Mouse (Mus musculus): ENCODE measurements around the gene Nfatc2.

Gene Nfatc2

DNA sequence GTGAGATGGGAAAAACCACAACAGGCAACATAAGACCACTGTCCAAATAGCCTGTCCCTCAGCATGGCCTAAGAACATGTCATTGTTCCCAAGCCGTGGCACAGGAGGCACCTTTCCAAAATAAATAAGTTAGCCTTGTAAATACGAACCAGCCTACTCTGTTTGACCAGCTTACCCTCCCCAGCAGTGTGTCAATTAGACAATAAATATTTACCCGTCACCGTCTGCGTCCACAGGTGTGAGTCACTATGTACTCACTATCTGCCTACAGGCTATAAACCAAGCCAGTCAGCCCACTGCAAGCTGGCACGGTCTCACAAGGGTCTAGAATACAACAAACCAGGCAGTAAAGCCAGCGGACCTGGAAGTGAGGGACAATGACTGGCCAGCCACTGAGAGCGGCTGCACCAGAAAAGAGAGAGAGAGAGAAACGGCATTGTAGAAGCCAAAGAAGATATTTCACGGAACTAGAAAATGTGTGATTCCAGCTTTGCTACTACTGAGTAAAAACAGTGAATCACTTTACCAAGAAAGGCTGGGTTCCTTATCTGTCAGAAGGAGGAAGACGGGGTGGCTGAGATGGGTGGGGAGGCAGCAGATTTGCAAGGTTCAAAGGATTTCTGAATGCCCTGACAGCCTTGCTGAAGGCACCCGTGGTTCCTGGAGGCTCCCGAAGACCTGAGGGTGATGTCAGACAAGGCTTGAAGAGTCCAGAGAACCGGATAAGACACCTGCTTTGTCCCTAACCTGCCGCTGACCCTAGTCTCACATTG lies 69.2 kb downstream of the Nfatc2 start:
- DNase-seq (ENCODE audit: low spot score), result no peak

DNA sequence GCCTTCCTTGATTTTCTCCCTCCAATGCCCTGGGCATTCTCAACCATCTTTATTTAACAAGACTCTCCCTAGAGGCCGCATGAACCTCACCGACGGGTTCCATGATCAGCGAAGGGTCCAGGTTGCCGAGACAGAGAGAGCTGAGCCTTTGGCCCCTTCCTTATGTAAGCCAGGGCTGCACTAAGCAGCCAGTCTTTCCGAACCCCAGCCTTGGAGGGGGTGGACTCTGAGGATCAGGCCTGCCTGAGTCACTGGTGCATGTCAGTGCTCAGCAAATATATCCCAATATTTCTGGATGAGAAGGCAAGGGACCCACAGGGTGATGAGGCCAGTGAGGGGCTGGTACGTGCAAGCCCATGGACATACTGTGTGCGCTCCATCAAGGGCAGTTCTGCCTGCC lies 72.9 kb downstream of the Nfatc2 start:
- no peak for DNase-seq (ENCODE audit: low spot score)

DNA sequence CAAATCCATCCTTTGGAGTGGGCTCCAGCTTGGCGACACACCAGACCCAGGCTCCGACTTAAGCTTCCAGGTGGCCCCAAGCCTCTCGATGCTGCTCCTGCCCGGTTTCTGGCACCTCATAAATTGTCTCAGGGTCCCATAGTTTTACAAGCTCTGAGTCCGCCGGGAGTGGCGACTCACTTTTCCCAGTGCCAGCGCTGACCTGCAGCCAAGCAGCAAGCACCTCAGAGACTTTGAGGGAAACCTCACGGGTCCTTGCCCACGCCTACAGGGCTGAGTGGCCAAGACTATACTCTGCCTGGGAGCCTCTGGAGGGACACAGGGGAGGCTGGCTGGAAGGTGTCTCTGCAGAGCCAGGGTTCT lies 74.0 kb downstream of the Nfatc2 start:
- no peak for DNase-seq (ENCODE audit: low spot score)

DNA sequence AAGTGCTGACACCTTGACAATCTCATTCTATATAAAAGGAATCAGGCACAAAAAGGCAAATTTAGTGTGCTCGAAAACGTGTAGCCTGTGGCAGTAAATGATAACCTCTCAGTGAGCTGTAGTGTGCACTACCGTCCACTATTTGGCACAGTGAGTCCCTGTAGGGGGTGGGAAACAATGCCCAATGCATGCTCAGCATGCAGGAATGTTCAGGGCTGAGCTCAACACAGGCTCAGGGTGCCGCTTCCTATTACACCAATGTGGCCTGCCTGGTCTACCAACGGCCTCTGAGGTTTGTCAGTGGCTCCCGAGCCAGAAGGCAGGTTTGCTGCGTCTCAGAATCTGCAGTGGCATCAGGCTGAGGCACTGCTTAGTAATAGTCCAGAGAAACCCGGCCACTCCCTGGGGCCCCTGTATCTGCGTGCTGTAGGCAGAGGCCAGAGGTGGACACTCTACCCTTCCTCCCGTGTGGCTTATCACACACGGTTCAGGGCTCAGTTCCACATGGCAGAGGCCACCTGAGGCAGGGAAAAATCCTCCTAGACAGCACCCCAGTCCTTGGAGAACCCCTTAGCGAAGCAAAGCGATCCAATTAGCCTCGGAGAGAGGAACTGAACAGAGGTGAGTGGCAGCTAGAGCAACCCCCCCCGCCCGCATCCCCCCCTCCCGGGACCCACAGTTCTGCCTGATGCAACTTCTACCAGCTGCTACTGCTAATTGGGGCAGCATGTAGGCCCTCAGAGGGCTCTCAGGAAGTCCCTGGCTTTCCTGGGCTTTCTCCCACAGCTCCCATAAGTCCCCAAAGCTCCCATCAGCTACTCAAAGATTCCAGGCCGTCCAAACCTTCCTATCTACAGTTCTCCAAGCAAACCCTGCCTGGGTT lies 74.7 kb downstream of the Nfatc2 start:
- no peak for DNase-seq (ENCODE audit: low spot score)

DNA sequence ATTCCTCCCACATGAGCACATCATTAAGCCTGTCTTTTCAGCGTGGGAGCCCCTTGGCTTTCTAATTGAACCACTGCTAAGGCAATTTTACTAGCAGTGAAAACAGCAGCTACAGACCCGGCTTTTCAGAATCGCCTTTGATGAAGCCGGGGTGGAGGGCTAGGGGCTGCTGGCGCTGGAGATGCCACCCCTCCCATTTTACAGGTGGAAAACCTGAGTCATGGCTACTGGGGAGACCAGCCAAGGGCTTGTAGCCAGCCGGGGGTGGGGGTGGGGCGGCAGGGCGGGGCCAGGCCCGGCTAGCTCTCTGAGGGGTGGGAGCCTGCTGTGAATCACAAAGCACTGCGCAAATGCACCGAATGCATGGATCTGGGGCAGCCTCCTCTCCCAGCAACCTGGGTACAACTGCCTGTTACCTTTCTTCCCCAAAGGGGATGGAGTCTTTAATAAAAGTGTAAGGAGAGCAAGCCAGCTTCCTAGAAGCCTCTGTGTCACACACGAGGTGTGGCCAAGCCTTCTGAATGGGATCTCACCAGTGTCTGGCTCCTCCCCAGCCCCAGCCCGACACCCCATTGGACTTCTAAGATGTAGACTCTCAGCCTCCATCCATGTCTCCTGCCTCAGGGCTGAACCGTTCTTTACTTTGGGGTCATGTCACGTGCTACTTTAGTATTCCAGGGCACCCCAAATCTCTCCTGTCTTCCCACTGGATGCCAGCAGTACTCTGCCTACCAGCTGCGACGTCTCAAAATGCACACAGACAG lies 75.9 kb downstream of the Nfatc2 start:
- peak; percentile 59 for DNase-seq (ENCODE audit: low spot score)

DNA sequence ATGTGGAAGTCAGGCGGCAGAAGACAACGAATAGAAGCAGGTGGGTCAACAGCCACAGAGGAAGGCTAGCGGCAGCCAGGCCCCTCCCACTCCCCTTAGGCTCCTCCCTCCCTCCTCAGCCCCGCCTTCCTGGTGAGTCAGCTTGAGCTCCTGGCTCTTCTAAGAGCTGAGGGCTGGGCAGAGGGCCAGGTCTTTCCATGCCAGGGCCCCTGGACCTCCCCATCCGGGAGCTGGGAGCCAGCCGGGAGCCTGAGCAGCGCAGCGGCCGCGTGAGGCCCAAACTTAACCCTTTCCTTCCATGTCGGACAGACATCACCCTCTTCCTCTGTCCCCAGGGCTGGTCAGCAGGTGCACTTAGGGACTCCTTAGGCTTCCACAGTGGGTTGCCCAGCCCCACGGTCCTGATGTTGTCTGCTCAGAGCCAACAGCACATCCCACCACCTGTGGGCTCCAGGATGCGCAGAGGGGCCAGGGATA lies 76.5 kb downstream of the Nfatc2 start:
- peak; percentile 98 for DNase-seq (ENCODE audit: low spot score)

DNA sequence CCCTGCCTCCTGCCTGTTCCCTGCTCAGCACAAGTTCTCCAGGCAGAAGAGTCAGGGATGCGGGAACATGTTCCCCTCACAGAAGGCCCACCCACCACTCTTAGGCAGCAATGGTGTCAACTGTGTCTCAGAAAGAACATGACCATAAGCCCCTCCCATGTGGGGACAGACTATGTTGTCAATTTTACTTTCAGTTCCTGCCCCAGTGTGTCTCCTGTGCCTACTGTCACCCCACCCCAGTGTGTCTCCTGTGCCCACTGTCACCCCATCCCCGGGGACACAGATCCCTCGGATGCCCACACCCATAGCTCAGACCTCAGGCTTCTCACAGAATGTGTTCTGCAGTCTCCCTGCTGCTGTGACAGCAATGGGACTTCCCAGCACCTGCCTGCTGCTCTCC lies 79.2 kb downstream of the Nfatc2 start:
- no peak for DNase-seq (ENCODE audit: low spot score)

DNA sequence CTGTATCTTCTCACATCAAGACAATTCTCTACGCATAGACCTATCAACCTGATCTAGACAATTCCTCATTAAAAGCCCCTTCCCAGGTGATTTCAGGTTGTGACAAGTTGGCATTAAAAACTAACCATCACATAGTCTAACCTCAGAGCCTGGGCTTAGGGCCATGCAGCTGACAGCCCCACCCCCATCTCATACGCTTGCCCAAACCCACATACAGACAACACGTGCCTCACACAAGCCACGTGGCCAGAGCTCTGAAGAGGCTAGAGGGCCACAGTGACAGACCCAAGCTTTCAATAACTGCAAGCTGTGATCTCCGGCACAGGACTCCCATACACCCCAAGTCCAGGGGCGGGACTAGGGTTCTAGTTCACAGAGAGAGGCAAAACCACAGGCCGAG lies 80.7 kb downstream of the Nfatc2 start:
- DNase-seq (ENCODE audit: low spot score), result no peak

DNA sequence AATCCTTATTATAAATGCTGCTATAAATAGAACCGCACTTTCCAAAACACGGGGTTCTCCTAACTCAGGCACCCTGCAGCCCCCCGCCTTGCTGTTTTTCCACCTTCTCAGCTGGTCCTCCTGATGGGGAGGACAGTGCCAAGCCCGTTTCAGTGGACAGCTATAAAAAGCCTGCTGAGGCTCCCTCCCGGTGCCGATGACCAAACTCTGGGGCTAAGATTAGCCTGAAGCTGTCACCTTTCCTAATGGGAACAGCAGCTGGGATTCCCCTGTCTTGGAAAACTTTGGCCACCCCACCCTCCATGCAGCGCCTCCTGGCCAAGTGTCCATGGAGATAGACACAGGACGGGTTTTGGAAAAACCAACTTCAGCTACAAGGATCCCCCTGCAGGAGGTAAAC lies 81.9 kb downstream of the Nfatc2 start:
- DNase-seq (ENCODE audit: low spot score), result no peak

DNA sequence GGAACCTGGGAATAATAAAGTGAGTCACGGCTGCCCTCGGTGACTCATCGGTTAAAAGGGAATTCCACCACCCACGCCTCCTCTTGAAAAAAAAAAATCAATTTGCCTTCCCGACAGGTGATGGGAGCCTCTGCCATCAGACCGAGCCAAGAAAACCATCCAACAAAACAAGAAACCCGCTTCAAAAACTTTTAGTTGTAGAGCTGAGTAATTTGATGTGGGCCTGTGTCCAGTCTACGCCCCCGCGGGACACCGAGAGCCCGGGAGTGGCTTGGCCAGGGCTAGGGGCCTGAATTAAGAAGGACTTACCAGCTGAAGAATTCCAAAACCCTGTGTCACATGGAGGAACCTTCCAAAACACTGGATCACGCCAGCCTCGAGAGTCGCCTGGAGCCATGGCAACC lies 83.2 kb downstream of the Nfatc2 start:
- DNase-seq (ENCODE audit: low spot score), result peak; percentile 64

DNA sequence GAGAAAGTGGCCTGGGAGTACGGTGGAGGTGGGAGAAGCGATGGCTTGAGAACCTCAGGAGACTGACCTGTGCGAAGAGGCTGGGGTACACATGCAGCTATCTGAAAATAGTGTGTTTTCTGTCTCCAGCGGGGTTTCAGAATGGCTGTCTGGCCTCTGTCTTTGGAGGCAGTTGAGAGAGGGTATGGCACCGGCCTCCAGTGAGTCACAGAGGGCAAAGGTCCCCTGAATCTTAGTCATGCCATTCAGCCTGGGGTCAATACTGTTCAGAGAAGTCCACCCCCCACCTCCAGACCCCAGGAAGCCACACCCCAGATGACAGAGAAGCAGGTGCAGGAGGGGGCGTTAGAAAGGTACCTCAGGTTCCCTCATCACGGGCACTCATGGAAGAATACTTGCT lies 83.7 kb downstream of the Nfatc2 start:
- no peak for DNase-seq (ENCODE audit: low spot score)

DNA sequence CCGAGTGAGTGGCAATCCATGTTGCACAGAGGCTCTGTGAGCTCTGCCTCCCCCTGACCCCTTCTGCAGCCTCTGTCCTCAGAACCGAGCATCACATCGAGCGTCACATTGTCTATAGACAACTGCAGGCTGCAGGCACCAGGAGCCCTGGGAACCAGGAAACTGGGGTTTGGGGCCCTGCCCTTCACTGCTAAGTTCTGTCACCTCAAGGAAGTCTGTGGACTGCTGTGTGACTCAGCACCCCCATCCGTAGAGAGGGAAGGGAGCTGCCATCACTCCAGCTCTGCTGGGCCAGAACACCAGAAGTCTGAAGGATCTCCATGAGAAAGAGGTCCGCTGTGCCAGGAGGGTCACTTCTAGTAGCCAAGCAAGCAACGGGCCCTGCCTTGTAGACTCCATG lies 84.7 kb downstream of the Nfatc2 start:
- DNase-seq (ENCODE audit: low spot score), result no peak

DNA sequence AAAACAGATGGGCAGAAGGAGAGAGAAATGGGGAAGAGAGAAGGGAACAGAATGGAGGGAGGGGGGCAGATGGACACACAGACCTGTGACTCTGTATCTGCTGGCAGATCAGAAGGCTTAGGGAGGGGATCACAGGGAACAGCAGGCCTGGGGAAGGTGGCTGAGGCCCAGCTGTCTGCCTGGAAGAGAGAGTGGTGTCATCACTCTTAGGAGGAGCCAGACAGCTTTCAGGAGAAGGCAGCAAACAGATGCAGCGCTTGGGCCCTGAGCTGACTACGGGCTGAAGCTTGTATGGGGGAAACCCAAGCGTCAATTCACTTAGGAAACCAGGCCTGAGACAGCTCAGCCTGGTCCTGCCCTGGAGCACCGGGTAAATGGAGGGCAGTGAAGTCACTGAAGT lies 86.0 kb downstream of the Nfatc2 start:
- no peak for DNase-seq (ENCODE audit: low spot score)

DNA sequence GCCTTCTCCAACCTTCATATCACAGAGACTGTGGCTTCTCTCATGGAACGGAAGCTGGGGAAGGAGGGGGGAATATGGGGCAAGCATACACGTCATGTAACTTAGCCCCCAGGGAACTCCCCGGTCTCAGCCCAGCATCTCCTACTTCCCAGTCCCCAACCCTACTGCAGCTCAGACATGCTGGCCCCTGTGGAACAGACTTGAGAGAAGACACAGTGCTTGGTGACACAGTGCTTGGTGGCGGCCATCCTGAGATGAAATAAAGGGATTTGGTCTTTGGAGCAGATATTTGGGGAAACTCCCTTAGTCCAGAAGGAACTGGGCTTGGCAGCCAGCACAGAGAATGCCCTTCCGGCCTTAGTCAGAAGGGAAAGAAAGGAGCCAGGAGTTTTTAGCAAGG lies 87.3 kb downstream of the Nfatc2 start:
- no peak for DNase-seq (ENCODE audit: low spot score)

DNA sequence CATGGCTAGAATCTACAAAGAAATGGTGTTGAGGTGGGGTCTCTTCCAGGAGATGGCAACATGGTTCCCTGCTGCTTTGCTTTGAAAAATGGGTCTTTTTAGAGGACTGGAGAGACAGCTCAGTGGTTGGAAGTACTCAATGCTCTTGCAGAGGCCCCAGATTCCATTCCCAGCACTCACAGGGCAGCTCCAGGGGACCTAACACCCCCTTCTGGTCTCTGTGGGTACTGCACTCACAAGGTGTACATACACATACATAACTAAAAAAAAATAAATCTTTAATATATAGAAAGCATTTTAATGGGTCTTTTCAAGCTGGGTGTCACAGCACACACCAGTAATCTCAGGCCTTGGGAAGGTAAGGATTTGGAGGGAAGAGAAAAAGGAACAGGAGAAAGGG lies 89.9 kb downstream of the Nfatc2 start:
- no peak for DNase-seq (ENCODE audit: low spot score)

DNA sequence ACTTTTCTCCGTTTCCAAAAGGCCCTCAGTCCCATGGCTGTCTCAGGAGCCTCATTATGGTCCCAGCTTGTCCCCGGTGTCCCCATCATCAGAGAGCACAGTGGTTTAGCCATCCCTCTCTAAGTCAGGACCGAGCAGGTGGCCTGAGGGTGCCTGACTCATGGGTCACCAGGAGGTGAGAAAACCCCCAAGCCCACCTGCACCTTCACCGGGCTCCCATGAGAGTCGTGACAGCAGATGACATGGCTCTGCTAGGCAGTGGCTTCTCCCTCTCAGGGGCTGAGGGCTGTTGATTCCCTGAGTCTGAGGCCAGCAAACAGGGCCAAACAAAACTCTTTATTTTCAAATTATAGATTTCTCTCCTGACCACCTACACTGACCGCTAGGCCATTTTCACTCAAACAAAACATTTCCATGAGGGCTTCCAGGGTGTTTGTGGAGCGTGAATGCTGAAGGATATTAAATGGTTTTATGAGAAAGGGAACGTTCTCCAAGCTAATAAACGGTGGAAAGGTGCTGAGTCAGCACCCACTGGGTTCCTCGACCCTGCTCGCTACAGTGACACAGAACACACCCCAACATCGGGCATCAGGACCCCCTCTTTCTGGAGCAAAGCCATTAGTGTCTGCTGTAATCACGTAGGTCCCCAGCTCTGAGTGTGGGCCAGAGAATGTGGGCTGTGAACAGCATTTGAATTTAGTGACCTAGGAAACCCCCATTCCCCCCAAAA lies 92.8 kb downstream of the Nfatc2 start:
- DNase-seq (ENCODE audit: low spot score), result no peak

DNA sequence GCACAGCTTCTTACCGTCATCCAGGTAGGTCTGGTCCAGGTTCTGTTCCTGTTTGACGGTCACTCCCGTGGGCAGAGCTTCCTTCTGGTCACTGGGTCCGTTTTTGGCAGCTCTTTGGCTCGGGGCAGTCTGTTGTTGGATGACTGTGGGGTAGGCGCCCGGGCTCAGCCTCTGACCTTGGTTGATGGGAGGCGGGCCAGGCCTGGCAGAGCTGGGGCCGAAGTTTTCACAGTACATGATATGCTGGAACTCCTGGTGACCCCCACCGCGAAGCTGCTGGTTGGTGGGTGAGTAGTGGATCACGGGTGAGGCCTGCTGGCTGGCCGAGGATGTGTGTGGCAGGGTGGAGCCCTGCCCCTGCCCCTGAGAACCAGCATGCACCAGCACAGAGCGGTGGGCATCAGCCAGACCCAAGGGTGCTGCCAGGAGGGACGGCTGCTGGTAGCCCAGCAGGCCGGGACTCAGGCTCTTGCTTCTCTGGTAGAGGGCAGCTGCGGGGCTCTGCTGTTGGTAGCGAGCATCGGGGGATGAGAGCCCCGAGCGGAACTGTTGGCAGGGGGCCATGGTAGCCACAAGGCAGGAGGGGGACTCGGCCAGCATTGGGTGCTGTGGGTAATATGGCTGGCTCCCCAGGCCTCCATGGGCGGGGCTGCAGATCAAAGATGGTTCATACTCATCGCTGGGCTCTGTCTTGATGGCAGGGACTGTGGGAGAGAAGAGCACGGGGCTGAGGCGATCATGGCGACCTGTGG lies 96.8 kb downstream of the Nfatc2 start:
- no peak for DNase-seq (ENCODE audit: low spot score)

DNA sequence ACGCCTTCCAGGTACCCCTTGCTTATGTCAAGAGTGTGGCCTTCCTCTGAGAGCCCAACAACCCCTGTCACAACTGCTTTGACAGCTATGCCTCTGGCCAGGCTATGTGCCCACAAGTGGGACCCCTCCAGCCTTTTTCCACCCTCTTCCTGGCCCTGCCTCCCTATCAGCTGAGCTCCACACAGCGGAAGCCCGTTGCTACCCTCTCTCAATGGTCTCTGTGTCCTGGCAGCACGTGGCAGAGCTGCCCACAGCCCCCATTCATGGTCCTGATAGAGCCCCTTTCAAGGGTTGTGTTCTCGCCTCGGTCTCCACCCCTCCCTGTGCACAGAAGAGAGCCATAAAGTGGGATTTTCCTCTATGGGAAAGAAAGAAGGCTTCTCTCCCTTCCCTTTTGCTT lies 97.7 kb downstream of the Nfatc2 start:
- DNase-seq (ENCODE audit: low spot score), result no peak

DNA sequence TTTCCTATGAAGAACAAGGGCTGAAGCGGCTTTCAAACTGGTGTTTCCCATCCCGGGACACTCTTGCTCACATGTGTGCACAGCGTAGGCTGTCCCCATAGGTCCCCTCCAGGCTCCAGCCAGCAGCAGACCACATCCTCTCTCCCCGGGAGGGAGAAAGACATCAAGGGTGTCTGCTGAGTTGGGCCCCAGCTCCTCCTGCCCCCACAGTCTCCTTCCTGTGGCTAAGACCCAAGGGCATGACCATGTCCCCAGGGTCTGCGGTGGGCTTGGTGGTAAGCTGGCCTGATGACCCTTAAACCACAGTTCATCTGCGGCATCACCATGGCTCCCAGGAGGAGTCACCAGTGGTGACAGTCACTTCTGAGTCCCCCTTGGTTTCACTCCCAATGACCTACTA lies 100.7 kb downstream of the Nfatc2 start:
- DNase-seq (ENCODE audit: low spot score), result no peak

DNA sequence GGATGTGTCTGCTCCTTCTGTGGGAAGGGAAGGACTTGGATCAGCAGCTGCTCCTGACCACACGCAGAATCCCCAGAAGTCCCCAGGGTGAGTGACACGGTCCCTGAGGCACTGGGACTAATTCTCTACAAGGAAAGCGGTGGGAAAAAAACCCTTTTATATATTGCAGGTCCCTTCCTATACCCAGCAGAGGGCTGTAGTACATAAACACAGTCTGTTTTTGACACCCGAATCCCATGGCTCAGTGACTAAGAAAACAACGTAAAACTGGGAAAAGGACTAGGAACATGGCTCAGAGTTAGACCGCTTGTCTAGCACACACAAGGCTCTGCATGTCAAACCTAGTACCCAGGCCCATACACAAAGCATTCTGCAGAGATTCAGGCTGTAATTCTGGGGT lies 101.2 kb downstream of the Nfatc2 start:
- DNase-seq (ENCODE audit: low spot score), result no peak

DNA sequence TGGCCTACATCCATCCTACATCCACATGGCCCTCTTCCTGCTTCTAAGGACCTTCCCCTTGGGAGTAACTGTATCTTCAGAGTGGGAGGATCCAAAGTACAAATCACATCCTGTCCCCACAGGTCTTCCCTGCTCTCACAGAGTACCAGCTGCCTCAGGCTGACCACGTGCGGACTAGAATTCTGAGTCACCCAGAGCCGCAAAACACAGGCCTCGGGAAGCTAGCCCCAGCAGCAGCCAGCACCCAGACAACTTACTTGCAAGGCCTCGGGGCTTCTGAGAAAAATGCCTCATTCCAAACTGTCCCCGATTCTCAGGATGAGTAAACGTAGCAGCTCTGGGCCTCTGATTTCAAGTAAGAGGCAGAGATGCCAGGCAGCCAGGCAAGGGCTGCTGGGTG lies 109.7 kb downstream of the Nfatc2 start:
- peak; percentile 90 for DNase-seq (ENCODE audit: low spot score)

Measured in MN1 (cell line).